Mouse (Mus musculus) T-helper 1 cell (primary cell): ENCODE results near the gene Phf14.

Experiments used
- in situ Hi-C: fragments of 300-600 bp; cut with MboI, MseI; formaldehyde crosslinking; loops from one replicate; pipeline ENCODE4 v1.15.1; 2025; ENCODE audit warnings: high pct_unique_total_duplicates

Phf14 gene

GRCm38 (mm10) chr6:12020738-12021137 is 113.1 kb downstream of the Phf14 start:
- in situ Hi-C loops, result no loop called here

GRCm38 (mm10) chr6:12021480-12021879 is 113.9 kb downstream of the Phf14 start:
- in situ Hi-C loops, result no loop called here

- in situ Hi-C loops, result no loop called here
Observed at GRCm38 (mm10) chr6:12023395-12023794, 115.8 kb downstream of the Phf14 start.

GRCm38 (mm10) chr6:12026804-12027537 is 119.4 kb downstream of the Phf14 start:
- in situ Hi-C loops, result no loop called here

GRCm38 (mm10) chr6:12034561-12034960 is 127.0 kb downstream of the Phf14 start:
- in situ Hi-C loops, result no loop called here

- in situ Hi-C loops, result no loop called here
Observed at GRCm38 (mm10) chr6:12038268-12038667, 130.7 kb downstream of the Phf14 start.

GRCm38 (mm10) chr6:12052884-12053283 is 145.3 kb downstream of the Phf14 start:
- in situ Hi-C loops, result no loop called here

GRCm38 (mm10) chr6:12054149-12054548 is 146.5 kb downstream of the Phf14 start:
- in situ Hi-C loops, result no loop called here

- in situ Hi-C loops, result no loop called here
Observed at GRCm38 (mm10) chr6:12058717-12059116, 151.1 kb downstream of the Phf14 start.

GRCm38 (mm10) chr6:12059971-12060370 is 152.4 kb downstream of the Phf14 start:
- in situ Hi-C loops, result no loop called here

- in situ Hi-C loops, result no loop called here
Observed at GRCm38 (mm10) chr6:12060452-12061140, 153.0 kb downstream of the Phf14 start.

GRCm38 (mm10) chr6:12067956-12068355 is 160.3 kb downstream of the Phf14 start:
- in situ Hi-C loops, result no loop called here

GRCm38 (mm10) chr6:12069357-12069756 is 161.7 kb downstream of the Phf14 start:
- in situ Hi-C loops, result no loop called here

GRCm38 (mm10) chr6:12074599-12074998 is 167.0 kb downstream of the Phf14 start:
- in situ Hi-C loops, result no loop called here

- in situ Hi-C loops, result no loop called here
Observed at GRCm38 (mm10) chr6:12077338-12077737, 169.7 kb downstream of the Phf14 start.

GRCm38 (mm10) chr6:12077880-12078618 is 170.4 kb downstream of the Phf14 start:
- in situ Hi-C loops, result no loop called here

- in situ Hi-C loops, result no loop called here
Observed at GRCm38 (mm10) chr6:12079260-12079659, 171.7 kb downstream of the Phf14 start.

- in situ Hi-C loops, result no loop called here
Observed at GRCm38 (mm10) chr6:12080423-12080822, 172.8 kb downstream of the Phf14 start.

GRCm38 (mm10) chr6:12081722-12082121 is 174.1 kb downstream of the Phf14 start:
- in situ Hi-C loops, result no loop called here

- in situ Hi-C loops, result no loop called here
Observed at GRCm38 (mm10) chr6:12082125-12082524, 174.5 kb downstream of the Phf14 start.

- in situ Hi-C loops, result no loop called here
Observed at GRCm38 (mm10) chr6:12082531-12083216, 175.1 kb downstream of the Phf14 start.

- in situ Hi-C loops, result no loop called here
Observed at GRCm38 (mm10) chr6:12084721-12085120, 177.1 kb downstream of the Phf14 start.
